Mouse (Mus musculus) adrenal gland, postnatal 25 days (tissue): ENCODE measurements around the gene Cd5l. TPM values are rescaled to one million over a fixed set of nuclear protein-coding genes. Genes with fewer than 3 reads are reported as not detected.
"Not testable (repeated sequence)": the region's sequence is repeated elsewhere in the genome, so short reads cannot be mapped to it uniquely, and the experiment has no call there.

ENCODE experiments used
- DNase-seq: peaks from one replicate; pipeline ENCODE4 v3.0.0; 2021; ENCODE audit warnings: mixed read lengths
- long read RNA-seq: library from polyadenylated mRNA; stranded (forward); transcript quantifications from one replicate; pipeline ENCODE4 v2.0.0, GENCODE M21; 2021
- total RNA-seq: library from RNA; stranded (reverse); gene quantifications from 2 replicates; pipeline ENCODE4 v1.2.3, GENCODE M21; 2021

Gene Cd5l
- total RNA-seq: 0.30 and 0.90 TPM in 2 replicates
- long read RNA-seq, transcript Cd5l-201 (6 exons, 2,036 nt): major isoform, 44 of 48 reads
- long read RNA-seq, partial matches to known transcripts: 3 of 48 reads
- long read RNA-seq, other reads (novel, unspliced or antisense): 1 of 48 reads

GRCm38 (mm10) chr3:87357581-87357980 lies at the start of gene Cd5l:
Gene Cd5l, plus strand, starts transcription at chr3:87357881.
- DNase-seq: no peak

GRCm38 (mm10) chr3:87309922-87310321 lies 47.8 kb upstream of the Cd5l start:
- no peak for DNase-seq

- DNase-seq: no peak
Observed at GRCm38 (mm10) chr3:87322557-87322956, 35.1 kb upstream of the Cd5l start.

DNA sequence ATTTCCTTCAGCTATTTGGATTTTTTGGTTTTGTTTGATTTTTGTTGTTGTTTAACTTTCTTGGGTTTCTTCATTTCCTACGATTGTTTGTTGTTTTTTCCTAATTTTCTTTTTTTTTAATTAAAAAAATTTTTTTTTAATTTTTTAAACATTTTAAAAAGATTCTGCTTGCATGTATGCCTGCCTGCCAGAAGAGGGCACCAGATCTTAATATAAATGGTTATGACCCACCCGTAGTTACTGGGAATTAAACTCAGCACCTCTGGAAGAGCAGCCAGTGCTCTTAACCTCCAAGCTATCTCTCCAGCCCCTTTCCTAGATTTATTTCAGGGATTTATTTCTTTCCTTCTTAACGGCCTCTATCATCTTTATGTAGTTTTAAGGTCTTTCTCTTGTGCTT lies 33.9 kb upstream of the Cd5l start:
- no peak for DNase-seq

GRCm38 (mm10) chr3:87337899-87338298 lies 19.8 kb upstream of the Cd5l start:
- no peak for DNase-seq

DNA sequence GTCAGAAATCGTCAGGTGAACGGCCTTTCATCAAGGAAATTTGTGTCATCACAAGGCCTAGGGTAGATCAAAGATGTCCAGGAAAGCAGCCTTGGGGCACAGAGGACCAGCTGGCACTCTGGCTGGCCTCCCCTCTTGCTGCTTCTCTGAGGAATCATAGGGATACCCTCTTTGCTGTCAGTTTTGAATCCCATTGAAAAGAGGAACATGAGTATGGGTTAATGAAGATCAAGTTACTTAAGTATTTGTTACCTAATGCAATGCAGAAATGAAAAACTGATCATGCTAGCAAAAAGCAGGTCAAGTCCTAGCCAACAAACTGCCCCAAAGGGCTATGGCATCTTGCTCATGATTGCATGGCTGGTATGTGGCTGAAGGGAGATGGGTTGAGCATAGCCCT lies 6.7 kb upstream of the Cd5l start:
- DNase-seq: not testable (repeated sequence)

GRCm38 (mm10) chr3:87359215-87359614 lies 1.5 kb downstream of the Cd5l start:
- no peak for DNase-seq

GRCm38 (mm10) chr3:87360466-87360865 lies 2.8 kb downstream of the Cd5l start:
- DNase-seq: no peak

GRCm38 (mm10) chr3:87365691-87366090 lies 8.0 kb downstream of the Cd5l start:
- DNase-seq: no peak

DNA sequence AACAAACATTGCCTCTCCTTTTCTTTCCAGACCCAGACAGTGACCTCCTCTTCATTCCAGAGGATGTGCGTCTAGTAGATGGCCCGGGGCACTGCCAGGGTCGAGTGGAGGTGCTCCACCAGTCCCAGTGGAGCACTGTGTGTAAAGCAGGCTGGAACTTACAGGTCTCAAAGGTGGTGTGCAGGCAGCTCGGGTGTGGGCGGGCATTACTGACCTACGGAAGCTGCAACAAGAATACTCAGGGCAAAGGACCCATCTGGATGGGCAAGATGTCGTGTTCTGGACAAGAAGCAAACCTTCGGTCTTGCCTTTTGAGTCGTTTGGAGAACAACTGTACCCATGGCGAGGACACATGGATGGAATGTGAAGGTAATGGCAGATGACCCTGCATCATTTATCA lies 9.8 kb downstream of the Cd5l start:
- DNase-seq: no peak

DNA sequence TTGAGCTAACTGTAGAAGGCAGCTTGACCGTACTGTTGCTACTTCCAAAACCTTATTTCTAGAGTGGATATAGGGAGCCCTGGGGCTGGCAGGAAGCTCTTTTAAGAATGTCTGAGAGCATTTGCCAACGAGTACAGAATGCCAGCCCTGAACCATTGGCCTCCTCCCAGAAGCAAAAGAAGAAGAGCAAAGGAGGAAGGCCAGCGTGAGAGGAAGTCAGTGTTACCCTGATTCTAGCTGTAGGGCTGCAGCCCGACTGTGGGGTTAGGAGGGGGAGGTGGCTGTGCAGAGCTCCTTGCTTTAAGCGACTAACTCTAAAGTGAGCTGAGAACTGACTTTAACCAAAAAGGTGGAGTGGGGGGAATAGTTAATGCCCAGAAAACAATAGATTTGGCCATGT lies 11.5 kb downstream of the Cd5l start:
- DNase-seq: no peak

GRCm38 (mm10) chr3:87376195-87377165 lies 18.8 kb downstream of the Cd5l start, which contains the start of gene Fcrl1:
Gene Fcrl1, plus strand, starts transcription at chr3:87376387.
- DNase-seq: no peak

GRCm38 (mm10) chr3:87377228-87377627 lies 19.5 kb downstream of the Cd5l start:
- DNase-seq: no peak

DNA sequence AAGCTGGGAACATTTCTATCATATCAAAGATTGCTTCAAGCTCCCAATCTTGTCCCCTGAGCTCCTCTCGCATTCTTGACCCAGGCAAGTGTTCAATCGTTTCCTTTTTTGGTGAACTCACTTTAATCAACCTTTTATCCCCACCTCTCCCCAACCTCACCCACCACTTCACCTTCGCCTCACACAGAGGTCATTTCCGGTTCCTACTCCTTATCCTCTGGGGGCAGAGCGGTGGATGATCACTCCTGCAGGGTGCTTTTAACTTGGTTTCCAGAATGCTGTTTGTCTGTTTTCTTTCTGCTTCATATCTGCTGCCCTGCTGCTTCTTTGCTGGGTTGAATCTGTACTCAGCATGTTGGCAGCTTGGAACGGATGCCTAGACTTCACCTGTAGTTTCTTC lies 20.0 kb downstream of the Cd5l start:
- DNase-seq: no peak

GRCm38 (mm10) chr3:87379641-87380315 lies 22.1 kb downstream of the Cd5l start:
- DNase-seq: not testable (repeated sequence)

DNA sequence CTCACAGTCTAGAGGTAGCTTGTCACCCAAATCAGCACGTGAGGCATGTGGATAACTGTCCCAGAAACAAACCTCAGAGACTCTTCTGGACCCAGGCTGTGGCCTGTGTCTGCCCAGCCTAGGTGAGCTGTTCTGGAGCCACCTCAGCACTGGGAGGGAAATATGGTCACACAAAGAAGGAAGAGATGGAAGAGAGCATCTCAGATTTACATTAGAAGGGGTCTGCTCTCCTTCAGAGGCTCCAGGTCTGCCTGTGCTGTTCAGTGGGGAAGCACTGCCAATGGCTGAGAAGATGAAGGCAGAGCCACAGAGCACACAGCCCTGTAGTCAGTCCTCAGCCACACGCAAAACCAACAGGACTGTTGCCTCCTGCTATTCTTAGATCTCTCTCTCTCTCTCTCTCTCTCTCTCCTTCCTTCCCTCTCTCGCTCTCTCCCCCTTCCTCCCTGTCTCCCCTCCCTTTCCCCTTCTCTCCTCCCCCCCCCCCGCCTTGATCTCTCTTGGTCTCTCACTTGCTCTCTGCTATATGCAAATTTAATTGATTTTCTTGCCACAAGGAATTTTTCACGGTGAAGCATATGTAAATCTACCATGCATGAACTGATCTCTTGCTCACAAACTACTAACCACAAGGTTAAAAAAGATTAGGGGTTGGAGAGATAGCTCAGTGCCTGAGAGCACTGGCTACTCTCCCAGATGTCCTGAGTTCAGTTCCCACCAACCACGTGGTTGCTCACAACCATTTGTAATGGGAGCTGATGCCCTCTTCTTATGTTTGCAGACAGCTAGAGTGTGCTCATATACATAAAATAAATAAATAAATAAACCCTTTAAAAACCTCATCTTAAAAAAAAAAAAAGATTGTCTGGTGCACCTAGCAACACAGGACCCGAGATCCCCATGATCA lies 24.4 kb downstream of the Cd5l start:
- no peak for DNase-seq

GRCm38 (mm10) chr3:87383308-87383707 lies 25.6 kb downstream of the Cd5l start:
- DNase-seq: no peak

- DNase-seq: no peak
Observed at GRCm38 (mm10) chr3:87385105-87385504, 27.4 kb downstream of the Cd5l start.

GRCm38 (mm10) chr3:87390935-87391334 lies 33.3 kb downstream of the Cd5l start:
- no peak for DNase-seq

- DNase-seq: no peak
Observed at GRCm38 (mm10) chr3:87398809-87399208, 41.1 kb downstream of the Cd5l start.

GRCm38 (mm10) chr3:87399906-87400305 lies 42.2 kb downstream of the Cd5l start:
- DNase-seq: no peak

- DNase-seq: no peak
Observed at GRCm38 (mm10) chr3:87401321-87401720, 43.6 kb downstream of the Cd5l start.
